Mouse (Mus musculus) frontal cortex, adult 2 months (tissue): Measurements from ENCODE around the gene Mfn1. TPM values are rescaled to one million over a fixed set of nuclear protein-coding genes. Genes with fewer than 3 reads are reported as not detected.
A peak's percentile ranks its signal among the peaks of the same experiment; 100 is the strongest.

Experiments
- DNase-seq, 2 experiments: peaks; one replicate each; pipeline ENCODE4 v3.0.0; 2022; ENCODE audit warnings: low spot score in 1 of 2; ENCODE audit errors: extremely low spot score in 1 of 2
- polyA plus RNA-seq: library from polyadenylated mRNA; depleted of rRNA; stranded (reverse); fragments of >200 nt; gene quantifications from 2 replicates; pipeline ENCODE4 v1.2.3, GENCODE M21; 2012; rRNA removed

Mfn1 gene
- polyA plus RNA-seq: 107 and 127 TPM in 2 replicates

DNA sequence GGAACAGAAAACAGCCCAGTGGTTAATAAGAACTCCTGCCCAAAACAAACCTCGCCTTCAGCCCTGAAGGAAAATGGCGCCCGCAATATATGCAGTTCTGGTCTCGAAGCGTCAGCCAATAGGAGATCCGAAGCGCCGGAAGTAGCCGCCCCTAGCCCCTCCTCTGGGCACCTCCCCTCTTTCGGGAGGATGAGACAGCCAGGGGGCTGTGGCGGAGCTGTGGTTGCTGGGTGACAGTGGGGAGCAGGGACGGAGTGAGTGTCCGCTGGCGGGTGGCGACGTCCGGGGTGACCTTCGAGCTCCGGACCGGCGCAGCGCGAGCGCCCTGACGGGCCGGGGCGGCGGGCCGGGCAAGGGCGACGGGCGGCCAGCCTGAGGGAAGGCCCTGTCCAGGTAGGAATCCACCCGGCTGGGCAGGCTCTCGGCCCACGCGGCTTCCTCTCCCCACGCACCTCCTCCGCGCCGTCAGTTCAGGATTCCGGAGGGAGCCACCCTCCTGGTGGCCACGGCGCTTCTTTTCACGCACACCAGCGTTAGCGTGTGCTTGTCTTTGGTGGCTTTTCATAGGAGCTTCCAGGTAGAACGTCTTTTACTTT is at the start of gene Mfn1:
TSS of gene Mfn1 (plus strand) at position 163 of the 596 bp plus-strand sequence.
- DNase-seq: peak; percentile 90 to 95

DNA sequence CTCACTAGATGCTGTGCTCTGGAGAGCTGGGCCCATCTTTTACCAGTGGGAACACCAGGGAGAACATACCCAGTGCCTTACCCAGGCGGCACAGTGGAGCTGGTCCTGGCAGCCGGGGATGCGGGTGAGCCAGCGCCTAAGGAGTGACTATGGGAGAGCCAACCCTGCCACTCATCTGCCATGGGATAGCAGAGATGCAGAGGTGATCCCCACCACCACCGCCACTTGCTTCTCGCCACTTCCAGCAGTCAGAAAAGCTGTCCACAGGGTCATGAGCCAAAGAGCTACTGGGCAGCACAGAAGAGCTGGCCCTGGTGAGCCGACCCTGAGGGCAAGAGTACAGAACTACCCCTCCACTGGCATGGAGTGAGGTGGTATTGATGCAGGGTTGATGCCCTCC is 49.3 kb upstream of the Mfn1 start:
- no peak for DNase-seq

DNA sequence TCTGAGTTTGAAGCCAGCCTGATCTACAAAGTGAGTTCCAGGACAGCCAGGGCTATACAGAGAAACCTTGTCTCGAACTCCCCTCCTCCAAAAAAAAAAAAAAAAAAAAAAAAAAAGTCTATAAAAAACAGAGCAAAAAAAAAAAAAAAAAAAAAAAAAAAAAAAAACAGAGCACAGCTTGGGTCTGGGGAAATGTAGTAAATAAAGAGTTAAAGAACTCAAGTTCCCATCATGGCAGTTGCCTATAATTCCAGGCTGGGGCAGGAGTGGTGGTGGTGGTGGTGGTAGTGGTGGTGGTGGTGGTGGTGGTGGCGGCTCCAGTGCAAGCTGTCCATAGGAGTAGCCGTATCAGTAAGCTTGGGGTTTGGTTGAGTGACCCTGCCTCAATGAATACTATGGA is 46.2 kb upstream of the Mfn1 start:
- no peak for DNase-seq

DNA sequence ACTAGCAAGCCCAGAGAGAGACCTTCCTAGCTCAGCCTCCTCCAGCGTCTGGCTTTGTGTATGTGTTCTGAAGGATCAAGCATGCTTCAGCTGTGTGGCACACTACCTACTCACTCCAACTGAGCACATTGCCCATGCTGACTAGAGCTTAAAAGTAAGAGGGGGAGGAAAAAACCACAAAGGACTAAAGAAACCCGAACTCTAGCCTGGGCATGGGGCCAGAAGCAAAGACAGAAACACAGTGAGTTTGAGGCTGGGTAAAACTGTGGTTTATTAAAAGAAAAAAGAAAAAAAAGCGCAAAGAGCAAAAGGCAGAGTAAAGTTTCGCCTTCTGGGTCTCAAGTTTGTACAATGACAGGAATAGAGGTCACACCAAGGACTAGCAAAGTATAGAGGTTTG is 42.7 kb upstream of the Mfn1 start:
- DNase-seq: no peak

DNA sequence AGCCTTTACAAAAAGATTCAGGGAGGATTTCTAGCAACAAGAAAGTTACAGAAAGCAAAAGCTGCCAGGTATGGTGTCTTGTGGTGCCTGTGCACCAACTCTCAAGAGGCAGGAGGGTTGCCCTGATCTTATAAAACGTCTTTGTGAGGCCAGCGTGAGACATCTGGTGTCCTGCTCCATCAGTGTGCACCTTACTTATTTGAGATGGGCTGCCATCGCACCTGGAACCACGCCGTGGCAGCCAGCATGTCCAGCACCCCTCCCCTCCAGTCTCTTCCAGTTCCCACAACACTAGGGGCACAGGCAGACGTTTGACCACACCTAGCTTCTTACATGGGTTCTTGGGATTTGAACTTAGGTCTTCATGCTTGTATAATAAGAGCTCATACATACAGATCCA is 41.1 kb upstream of the Mfn1 start:
- DNase-seq: no peak

DNA sequence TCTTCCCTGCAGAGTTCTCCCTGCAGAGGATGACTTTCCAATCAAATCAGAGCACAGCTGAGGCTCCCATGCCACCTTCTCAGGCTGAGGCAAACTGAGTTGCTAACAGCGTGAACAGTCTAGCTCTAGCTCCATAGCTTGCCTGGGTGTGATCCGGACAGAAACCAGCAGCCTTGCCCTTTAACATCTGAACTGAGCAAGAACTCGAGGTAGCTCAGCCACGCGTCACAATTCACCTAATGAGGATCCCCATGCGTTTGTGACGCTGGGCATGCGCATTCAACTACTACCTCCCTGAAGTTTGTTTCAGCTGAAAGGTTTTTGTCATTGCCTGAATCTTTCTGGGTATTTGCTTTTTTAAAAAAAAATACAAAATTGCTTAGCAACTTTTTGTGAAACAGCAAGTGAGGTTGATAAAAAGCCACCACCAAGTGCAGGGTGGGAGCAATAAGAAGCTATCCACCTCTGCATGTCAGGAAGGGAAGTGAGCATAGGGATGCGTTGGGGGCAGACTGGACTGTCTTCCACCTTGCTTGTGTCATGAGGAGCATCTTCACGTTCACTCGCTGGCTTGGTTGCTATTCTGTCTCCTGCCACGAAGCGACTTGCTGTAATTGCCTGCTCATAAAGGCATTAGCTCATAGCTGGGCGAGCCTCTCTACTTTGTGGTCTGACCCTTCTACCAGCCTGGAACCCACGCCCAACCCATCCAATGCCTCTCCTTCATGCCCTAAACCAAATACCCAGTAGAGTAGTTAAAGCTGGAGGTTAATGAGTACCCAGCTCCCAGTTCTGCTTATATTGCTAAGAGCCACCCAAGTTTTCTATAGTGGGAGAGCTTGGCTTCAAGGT is 39.0 kb upstream of the Mfn1 start:
- DNase-seq: no peak

DNA sequence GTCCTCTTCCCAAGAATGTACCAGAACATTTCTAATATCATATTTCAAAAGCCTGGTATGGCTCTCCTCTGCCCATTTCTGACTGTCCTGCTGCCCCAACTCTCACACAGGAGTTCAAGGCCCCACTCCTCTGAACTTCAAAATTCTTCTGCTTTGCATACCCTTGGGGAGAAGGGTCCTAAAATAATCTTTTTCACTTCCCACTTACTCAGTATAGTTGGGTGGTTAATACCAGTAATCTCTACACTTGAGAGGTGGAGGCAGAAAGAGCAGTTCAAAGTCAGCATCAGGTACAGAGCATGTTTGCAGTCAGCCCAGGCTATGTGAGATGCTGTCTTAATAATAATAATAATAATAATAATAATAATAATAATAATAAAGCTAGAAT is 38.3 kb upstream of the Mfn1 start:
- DNase-seq: no peak

DNA sequence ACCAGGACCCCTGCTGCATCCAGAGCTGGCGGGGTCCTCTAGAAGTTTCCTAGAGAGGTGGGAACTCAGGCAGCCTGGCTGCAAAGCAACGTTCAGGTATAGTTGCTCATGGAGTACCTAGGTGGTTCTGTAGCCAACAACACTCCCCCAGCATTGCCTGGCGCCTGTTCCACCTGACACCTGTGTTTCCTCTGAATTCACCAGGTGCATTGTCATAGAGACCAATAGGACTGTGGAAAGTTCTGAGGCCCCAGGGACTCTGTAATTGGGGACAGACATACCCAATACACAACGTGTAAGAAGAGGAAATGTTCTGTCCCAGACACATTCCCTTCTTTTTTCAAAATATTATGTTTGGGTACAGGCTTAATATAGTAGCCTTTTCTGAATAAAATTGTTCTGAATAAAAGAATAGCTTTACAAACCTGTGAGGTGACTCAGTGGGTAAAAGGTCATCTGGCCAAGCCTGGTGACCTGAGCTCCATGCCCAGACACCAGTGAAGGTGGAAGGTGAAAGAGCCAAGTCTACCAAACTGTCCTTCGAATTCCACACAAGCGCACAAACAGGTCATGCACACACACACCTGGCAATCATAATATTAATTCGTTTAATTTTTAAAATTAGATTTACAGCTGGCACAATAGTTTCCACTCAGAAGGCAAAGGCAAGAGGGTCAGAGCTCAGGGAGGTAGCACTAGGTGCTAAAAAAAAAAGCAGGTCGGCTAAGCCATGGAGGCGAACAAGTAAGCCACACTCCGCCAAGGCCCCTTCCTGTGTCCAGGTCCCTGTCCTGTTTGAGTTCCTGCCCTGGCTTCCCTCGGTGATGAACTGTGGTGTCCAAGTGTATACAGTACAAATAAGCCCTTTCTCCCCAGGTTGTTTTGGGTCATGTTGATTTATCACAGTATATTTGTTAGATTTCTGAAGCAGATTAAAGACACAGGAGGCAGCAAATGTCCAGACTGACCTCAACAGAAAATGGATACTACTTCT is 36.9 kb upstream of the Mfn1 start, which contains the start of gene Kcnmb3:
TSS of gene Kcnmb3 (minus strand) at position 135 of the 994 bp plus-strand sequence.
- no peak for DNase-seq

DNA sequence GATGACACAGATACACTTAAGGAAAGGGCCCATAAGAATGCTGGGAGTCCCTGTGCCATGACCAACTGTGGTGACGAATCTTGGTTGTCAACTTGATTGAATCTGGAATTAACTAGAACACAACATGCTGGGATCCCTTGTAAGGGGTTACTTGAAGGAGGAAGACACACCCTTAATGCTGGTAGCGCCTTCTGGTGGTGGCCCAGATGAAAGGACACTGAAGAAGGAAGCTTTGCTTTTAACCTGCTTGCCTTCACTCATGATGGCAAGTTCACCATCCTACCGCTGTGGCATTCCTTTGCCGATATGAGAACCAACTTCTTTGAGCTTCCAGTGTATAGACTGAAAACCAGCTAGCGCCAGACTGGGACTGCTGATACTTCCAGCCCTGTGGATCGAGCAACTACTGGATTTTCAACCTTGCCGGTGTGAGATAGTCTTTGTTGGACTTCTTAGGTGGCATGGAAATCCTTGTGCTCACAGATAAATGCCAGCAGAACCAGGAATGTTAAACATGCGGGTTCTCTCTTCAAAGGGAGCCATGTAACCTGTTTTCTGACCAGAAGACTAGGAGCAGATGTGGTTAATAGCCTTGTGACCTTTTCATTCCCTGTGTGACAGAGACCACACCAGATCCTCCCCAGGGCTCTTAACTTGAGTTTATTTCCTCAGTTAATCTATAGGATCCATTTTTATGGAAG is 34.7 kb upstream of the Mfn1 start:
- no peak for DNase-seq

DNA sequence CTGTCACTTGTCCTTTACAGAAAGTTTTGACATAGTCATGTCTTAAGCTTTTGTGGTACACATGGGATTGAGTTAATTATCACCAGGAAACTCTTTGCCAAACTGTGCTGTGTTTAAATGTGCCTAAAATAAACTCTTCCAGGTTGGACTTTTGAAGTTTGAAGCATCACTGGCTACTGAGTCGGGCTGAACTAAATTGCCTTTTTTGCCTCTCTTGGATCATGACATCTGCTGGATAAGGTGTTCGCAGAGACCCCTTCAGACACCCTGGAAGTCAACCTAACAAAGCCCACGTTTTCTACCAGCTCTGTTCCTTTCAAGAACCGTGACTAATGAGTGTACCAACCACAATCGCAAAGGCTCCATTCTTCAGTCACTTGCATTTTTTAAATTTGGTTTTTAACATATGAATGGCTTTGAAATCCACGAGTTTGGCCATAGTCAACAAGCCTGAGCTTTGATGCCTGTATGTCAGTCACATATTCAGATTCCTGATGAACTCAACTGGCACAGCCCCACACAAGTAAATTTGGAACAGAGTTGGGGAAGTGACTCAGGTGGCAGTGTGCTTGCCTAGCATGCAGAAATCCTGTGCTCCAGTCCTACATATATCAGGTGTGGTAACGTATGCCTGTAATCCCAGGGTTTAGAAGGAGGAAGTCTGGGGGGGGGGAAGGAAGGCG is 34.0 kb upstream of the Mfn1 start:
- no peak for DNase-seq

DNA sequence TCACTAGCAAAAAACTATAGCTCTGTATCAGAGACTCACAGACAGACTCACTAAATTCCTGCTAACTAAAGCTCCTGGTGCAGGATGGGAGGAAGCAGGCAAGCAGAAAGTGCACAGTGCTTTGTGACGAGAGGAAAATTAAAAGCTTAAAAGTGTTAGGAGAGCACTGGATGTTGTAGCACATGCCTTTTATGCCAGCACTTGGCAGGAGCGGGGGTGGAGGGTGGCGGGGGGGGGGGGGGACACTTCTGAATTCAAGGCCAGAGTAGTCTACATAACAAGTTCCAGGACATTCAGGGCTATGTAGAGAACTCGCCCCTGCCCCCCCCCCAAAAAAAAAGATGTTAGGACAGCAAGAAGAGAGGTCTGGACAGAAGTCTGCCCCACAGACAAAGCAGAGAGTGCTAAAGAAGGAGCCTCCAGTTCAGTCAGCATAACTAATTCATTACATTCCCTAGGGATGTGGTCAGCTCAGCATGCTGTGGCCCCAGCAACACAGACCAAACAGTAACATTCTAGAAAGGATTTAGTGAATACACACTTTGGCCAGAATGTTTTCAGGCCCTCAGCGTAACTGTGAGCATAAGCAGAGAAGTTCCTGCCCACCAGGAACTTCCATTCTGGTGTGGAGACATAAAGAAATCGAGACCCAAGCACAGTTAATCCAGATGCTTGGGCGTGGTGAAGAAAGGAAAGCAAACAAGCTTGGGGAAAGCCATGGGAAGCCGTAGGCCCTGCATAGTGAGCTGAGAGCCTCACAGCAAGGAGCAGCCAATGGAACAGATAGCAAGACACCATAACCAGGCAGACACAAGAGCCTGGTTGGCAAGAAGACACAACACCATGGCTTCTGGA is 33.2 kb upstream of the Mfn1 start:
- no peak for DNase-seq

DNA sequence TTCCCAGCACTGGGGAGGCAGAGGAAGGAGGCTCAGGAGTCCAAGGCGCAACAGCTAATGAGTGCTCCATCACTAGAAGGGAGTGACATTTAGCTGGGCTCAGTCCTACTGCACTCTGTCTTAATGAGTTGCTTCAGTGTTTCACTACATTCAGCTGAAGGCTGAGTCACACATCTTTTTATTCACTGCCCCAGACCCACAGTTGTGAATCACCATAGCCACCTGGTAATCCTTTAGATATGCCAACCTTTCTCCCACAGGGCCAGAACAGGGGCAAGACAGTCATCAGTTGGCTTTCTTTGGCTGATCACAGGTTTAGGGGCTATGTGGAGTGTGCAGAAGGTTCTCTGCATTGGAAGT is 32.6 kb upstream of the Mfn1 start:
- no peak for DNase-seq

DNA sequence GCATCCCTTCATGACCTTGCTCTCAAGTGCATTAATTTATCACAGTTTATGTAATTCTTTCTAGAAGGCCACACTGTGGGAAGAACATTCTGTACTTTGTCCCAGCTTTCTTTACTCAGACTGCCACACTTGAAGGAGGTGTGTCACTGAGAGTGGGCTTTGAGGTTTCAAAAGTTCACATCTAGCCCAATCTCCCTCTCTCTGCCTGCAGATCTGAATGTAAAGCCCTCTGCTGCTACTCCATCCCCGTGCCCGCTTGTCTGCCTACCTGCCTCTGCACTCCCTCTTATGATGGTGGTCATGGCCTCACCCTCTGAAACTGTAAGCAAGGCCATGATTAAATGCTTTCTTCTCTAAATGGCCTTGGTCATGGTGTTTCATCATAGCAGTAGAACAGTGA is 28.9 kb upstream of the Mfn1 start:
- no peak for DNase-seq

DNA sequence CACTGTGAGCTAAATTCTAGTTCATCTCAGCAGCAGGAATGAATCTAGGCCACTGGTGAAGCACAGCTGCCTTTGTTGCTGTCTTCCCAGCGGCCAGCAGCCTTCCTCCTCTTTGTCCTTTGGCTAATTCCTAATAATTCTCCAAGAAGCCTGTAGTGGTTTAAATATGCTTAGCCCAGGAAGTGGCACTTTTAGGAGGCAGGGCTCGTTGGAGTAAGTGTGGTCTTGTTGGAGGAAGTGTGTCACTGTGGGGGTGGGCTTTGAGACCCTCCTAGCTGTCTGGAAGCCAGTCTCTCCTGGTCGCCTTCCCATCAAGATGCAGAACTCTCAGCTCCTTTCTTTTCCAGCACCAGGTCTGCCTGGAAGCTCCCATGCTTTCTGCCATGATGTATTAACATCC is 23.4 kb upstream of the Mfn1 start:
- DNase-seq: no peak

DNA sequence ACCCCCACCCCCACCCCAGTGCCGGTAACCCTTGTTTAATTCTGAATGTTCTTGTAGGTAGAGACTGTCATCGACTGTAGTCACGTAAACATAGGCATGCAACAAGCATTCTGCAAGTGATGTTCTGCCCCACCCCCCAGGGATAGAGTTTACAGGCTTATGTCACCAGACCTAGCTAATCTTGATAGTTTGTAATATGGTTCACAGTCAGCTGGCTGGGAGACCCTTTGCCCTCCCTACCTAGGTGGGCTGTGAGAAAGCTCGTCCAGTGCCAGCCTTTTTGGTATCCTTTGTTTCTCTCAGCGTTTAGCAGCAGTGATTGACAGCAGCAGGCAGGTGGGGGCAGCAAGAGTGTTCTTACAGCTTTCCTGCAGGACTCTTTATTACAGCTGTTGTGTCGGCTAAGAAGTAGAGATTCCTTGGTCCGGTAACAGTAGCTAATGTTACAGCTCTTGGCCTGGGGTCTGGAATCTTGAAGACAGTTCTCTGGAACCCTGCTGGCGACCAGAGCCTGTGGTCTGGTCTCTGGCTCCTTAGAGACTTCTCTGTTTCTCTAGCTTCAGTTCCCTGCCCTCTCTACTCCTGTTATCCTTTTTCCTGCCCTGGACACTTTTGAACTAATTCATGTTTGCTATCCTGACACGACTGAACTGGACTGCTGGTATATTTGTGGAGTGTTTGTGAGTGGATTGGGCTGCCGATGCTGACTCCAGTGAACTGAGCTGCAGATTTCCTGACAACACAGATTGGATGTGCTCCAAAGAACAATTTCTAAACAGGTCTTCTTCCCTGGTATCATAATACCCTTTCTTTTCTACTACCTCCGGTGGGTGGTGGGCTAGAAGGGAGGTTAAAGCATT is 22.7 kb upstream of the Mfn1 start:
- DNase-seq: no peak

DNA sequence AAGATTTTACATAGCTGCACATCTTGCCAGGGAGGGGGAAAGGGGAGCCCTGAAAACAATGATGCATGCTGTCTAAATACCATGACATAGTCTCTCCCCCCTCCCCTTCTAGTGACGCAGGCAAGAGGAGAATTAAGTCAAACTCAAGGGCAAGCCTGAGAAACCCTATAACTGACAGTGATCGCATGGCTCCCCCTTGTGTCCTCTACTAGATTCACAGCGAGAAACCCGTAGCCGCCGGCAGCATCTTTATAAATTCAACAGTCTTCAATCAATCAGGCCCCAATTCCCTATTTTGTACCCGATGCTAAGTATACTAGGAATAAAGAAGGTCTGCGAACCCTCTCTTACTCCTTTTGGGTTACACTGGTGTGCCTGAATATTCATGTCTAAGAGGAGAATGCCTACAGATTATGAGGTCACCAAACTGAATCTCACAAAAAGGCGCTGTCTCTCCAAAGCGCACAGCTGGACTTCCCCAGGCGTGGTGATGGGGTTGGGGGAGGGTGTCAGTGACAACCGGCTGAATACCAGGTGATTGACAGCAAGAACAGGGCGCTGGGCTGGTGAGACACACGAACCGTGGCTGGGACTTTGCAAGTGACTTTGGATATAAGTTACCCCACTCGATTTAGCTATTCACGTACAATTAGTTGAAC is 20.5 kb upstream of the Mfn1 start:
- peak; percentile 49 to 87 for DNase-seq

DNA sequence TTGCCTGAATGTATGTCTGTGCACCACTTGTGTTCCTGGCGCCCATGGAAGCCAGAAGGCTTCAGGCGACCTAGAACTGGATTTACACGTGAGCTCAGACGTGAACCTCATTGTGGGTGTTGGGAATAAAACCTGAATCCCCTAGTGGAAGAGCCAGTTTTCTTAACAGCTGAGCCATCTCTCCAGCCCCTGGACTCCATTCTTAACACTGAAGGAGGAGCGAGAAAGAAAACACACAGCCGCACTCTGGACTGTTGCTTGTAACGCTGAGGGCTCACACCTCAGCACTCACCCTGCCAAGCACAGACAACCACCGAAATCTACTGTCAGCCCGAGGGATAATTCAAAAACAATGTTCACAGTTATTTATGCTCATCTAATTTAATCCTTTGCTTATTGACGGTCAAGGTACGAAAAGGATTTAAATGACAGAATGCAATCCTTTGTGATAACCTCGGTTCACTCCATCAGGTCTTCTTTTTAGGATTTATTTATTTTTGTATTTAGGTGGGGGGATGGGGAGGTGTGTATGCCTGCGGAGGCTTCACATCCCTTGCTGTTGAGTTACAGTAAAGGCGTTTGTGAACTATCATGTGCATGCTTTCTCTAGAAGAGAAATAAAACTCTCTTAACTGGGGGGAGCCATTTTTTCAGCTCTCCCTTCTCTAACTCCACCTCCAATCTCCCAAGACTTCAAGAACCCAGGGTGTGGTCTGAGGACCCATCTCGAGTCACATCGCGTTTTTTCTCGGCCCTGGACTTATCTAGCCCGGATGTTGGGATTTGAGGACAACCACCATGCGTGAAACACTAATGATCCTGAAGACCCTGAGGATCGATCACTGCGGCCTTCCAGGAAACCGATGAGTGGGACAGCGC is 19.5 kb upstream of the Mfn1 start, which contains the start of gene Zfp639:
TSS of gene Zfp639 (plus strand) at position 764 of the 879 bp plus-strand sequence.
- DNase-seq: no peak
